Mouse (Mus musculus) G1E (cell line): ENCODE data around the gene Tm2d1.

Experiments used
- CTCF ChIP-seq: IDR thresholded peaks from 2 replicates; pipeline ENCODE4 v1.5.1; 2012; ENCODE audit warnings: low read depth, low read length, inconsistent platforms, mixed read lengths
- GATA1 ChIP-seq: IDR thresholded peaks from 2 replicates; pipeline ENCODE4 v1.6.1; 2012; ENCODE audit warnings: borderline replicate concordance, low read length, inconsistent platforms, mixed read lengths
- GATA2 ChIP-seq: IDR thresholded peaks from 2 replicates; pipeline ENCODE4 v1.6.1; 2012; ENCODE audit warnings: low read depth, low read length, inconsistent platforms, borderline replicate concordance
- POLR2AphosphoS5 ChIP-seq: IDR thresholded peaks from 2 replicates; pipeline ENCODE4 v1.6.1; 2012; ENCODE audit warnings: low read depth, low read length, inconsistent platforms; ENCODE audit not compliant: insufficient replicate concordance
- TAL1 ChIP-seq: conservative IDR thresholded peaks from 2 replicates; pipeline ENCODE4 v1.6.1; 2012; ENCODE audit warnings: low read depth, low read length, inconsistent platforms, mixed read lengths

DNA sequence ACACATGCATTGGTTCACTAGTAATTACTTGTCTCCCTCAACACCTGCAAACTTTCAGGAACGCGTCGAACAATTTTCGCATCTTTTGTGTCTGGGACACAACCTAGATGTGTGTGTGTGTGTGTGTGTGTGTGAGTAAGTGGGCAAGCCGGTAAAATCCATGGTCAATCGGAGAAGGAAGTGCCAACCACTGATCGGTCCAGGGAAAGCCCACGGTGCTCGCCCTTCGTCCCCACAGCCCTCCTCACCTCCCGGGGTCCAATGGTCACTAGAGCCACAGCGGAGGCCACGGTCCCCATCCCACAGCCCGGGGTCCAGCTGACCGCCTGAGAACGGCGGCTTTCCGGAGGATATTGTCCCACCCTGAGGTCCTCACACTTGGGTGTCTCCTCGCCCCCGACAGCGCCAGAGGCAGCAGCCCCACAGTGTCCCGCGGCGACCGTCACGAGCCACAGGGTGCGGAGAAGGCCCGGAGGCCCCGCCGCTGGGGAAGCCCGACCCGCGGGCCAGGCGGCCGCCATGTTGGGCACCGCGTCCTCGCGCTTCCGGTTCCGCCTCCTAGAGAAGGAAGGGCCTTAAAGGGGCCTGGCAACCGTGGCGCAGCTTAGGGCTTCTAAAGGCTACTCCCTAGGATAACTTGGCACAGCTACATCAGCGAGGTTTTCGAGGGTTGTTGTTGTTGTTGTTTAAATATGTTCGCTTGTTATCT is at the start of gene Tm2d1:
- TF ChIP-seq CTCF: no peak
- no peak for TF ChIP-seq TAL1
- TF ChIP-seq GATA1: no peak
- no peak for TF ChIP-seq GATA2
- TF ChIP-seq POLR2AphosphoS5: no peak
